Mouse (Mus musculus): Measurements from ENCODE around the gene Rpl36al.
"Not testable (repeated sequence)": the region's sequence is repeated elsewhere in the genome, so short reads cannot be mapped to it uniquely, and the experiment has no call there.

Rpl36al gene

GRCm38 (mm10) chr12:69196444-69197377, 12.8 kb upstream of the Rpl36al start, which contains the start of gene Gm49383:
Gm49383 (minus strand) TSS chr12:69197104.
- peak; percentile 49 to 52 for DNase-seq (ENCODE audit: low spot score in 2 of 2)

- DNase-seq (ENCODE audit: low spot score in 2 of 2): no peak
Measured at GRCm38 (mm10) chr12:69192637-69193036, 8.8 kb upstream of the Rpl36al start.

GRCm38 (mm10) chr12:69191396-69191795, 7.5 kb upstream of the Rpl36al start:
- no peak for DNase-seq (ENCODE audit: low spot score in 2 of 2)

GRCm38 (mm10) chr12:69190522-69190921, 6.6 kb upstream of the Rpl36al start:
- no peak for DNase-seq (ENCODE audit: low spot score in 2 of 2)

GRCm38 (mm10) chr12:69190074-69190473, 6.2 kb upstream of the Rpl36al start:
- no peak for DNase-seq (ENCODE audit: low spot score in 2 of 2)

- no peak for DNase-seq (ENCODE audit: low spot score in 2 of 2)
Measured at GRCm38 (mm10) chr12:69186811-69187471, 3.1 kb upstream of the Rpl36al start.

GRCm38 (mm10) chr12:69185371-69185770, 1.5 kb upstream of the Rpl36al start:
- DNase-seq (ENCODE audit: low spot score in 2 of 2): no peak

- DNase-seq (ENCODE audit: low spot score in 2 of 2): peak; percentile 22 to 42
Measured at GRCm38 (mm10) chr12:69184342-69185295, 736 bp upstream of the Rpl36al start.

GRCm38 (mm10) chr12:69181800-69182199, 2.1 kb downstream of the Rpl36al start:
- no peak for DNase-seq (ENCODE audit: low spot score in 2 of 2)

GRCm38 (mm10) chr12:69179371-69179770, 4.5 kb downstream of the Rpl36al start:
- DNase-seq (ENCODE audit: low spot score in 2 of 2): no peak

- DNase-seq (ENCODE audit: low spot score in 2 of 2): no peak
Measured at GRCm38 (mm10) chr12:69177526-69177925, 6.4 kb downstream of the Rpl36al start.

- no peak for DNase-seq (ENCODE audit: low spot score in 2 of 2)
Measured at GRCm38 (mm10) chr12:69175975-69176374, 7.9 kb downstream of the Rpl36al start.

- no peak for DNase-seq (ENCODE audit: low spot score in 2 of 2)
Measured at GRCm38 (mm10) chr12:69171307-69171706, 12.6 kb downstream of the Rpl36al start.

GRCm38 (mm10) chr12:69168461-69169106, 15.3 kb downstream of the Rpl36al start, which contains the start of gene Lrr1:
Lrr1 (plus strand) TSS chr12:69168814.
- DNase-seq (ENCODE audit: low spot score in 2 of 2): peak; percentile 81 to 91

- no peak for DNase-seq (ENCODE audit: low spot score in 2 of 2)
Measured at GRCm38 (mm10) chr12:69167656-69168460, 16.0 kb downstream of the Rpl36al start.

GRCm38 (mm10) chr12:69166861-69167581, 16.9 kb downstream of the Rpl36al start:
- DNase-seq (ENCODE audit: low spot score in 2 of 2): not testable (repeated sequence)

GRCm38 (mm10) chr12:69164904-69165303, 19.0 kb downstream of the Rpl36al start:
- no peak for DNase-seq (ENCODE audit: low spot score in 2 of 2)

GRCm38 (mm10) chr12:69163586-69163985, 20.3 kb downstream of the Rpl36al start:
- DNase-seq (ENCODE audit: low spot score in 2 of 2): not testable (repeated sequence)

GRCm38 (mm10) chr12:69160677-69161076, 23.2 kb downstream of the Rpl36al start:
- not testable (repeated sequence) for DNase-seq (ENCODE audit: low spot score in 2 of 2)

Measured in frontal cortex, postnatal 25 days (tissue).